Mouse (Mus musculus): ENCODE results near the gene Inf2.

Inf2 gene

GRCm38 (mm10) chr12:112626455-112626854, 37.9 kb downstream of the Inf2 start:
- WGBS = 85% methylated on average over 6 of the region's 6 CpGs

GRCm38 (mm10) chr12:112627097-112627881, 38.7 kb downstream of the Inf2 start:
- WGBS = 75% methylated on average over 7 of the region's 7 CpGs

DNA sequence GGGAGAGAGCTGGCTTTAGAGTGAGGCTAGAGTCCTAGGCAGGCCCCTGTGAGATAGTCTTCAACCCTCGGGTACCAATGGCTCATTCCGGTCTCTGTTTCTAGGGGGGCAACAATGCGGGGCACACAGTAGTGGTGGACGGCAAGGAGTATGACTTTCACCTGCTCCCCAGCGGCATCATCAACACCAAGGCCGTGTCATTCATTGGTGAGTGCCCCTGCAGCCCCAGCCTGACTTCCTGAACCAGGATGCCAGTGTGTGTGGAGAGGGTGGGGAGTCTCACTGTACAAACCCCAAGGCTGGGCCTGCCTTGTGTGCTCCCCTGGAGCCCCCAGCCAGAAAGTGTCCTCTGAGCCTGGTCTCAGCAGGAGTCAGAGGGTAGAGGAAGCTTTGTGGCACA, 39.6 kb downstream of the Inf2 start:
- WGBS = 83% methylated on average over 6 of the region's 6 CpGs

DNA sequence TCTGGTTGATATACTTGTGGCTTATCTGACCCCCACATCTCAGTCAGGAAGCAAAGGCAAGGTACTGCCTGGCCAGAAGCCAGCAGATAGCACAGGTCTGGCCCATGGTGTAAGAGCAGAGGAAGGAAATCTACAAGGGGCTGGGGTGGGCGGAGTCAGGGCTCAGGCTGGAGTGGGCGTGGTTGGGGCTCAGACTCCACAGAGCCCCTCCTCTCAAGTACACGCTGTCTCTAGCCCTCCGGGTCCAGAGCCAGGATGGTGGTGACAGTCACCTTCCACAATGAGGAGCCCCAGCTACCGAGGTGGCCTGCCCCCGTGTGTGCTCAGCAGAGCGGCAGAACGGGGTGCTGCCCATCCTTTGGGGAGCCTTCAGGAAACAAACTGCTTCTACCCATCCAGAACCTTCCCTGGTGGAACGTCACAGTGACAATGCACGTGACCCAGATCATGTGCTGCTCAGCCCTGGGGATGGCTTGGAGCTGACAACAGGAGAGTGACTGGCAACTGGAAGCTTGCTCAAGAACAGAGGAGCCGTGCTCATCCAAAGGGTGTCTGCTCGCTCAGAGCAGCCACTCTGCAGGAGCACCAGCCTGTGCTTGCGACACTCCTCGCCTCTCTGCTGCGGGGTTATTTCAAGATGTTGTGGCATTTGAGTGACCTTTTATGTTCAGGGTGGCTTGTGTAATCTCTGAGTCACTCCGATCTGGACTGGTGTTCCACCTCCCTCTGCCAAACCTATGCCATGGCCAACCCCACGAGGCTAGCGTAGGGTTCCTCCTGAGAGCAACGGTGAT, 40.5 kb downstream of the Inf2 start:
- 27% methylated on average over 19 of the region's 19 CpGs for WGBS

- WGBS = 96% methylated on average over 12 of the region's 12 CpGs
These were observed 41.4 kb downstream of the Inf2 start for GRCm38 (mm10) chr12:112630029-112630428.

DNA sequence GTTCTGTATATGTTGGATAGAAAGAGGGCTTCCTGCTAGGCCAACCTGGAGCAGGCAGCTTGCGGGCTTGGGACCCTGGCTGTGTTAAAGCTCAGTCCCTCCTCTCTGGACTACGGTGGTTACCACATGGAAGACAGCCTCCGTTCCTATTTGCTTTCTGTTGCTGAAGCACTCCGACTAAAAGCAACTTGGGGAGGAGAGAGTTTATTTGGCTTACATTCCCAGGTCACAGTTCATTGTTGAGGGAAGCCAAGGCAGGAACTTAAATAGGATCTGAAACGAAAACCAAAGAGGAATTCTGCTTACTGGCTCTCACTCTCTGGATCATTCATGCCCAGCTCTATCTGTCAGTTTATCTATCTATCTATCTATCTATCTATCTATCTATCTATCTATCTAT, 42.2 kb downstream of the Inf2 start:
- 81% methylated on average over 5 of the region's 5 CpGs for WGBS

- WGBS = 66% methylated on average over 1 of the region's 1 CpGs
These were observed 42.9 kb downstream of the Inf2 start for GRCm38 (mm10) chr12:112631472-112631871.

DNA sequence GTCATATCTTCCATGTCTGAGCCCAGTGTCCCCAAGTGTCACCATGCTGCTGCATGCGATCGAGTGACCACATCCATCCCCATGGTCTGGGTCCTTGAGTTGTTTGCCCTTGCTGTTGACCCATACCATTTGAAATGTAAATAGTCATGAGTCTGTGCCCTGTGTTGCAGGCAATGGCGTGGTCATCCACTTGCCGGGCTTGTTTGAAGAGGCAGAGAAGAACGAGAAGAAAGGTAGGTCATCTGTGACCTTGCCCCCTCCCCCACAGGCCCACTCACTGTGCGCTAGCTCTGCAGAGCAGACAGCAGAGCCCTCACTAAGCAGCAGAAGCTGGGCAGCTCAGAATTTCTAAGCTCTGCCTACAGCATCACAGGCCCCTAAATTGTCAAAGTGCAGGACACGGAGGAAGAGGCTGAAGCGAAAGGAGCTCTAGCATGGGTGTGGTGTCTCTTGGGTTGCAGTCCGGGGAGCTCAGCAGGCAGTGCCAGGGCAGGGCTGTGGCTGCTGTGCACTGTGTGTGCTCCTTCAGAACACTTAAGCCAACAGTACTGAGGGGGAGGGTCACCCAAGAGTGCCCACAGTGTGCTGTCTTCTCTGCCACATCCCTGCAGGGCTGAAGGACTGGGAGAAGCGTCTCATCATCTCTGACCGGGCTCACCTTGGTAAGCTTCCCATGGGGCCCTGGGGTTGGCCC, 43.6 kb downstream of the Inf2 start:
- 82% methylated on average over 11 of the region's 11 CpGs for WGBS

GRCm38 (mm10) chr12:112632907-112633306, 44.3 kb downstream of the Inf2 start:
- WGBS = 85% methylated on average over 5 of the region's 5 CpGs

GRCm38 (mm10) chr12:112633686-112634085, 45.1 kb downstream of the Inf2 start:
- 82% methylated on average over 9 of the region's 9 CpGs for WGBS

GRCm38 (mm10) chr12:112639526-112639925, 50.9 kb downstream of the Inf2 start:
- WGBS = 88% methylated on average over 10 of the region's 10 CpGs

GRCm38 (mm10) chr12:112643126-112643525, 54.5 kb downstream of the Inf2 start:
- 94% methylated on average over 6 of the region's 6 CpGs for WGBS

- WGBS = under 1% methylated on average over 46 of the region's 46 CpGs
These were observed 55.7 kb downstream of the Inf2 start, which contains the start of gene Siva1 for GRCm38 (mm10) chr12:112644180-112644854. TSS of gene Siva1 (plus strand) at chr12:112644679.

DNA sequence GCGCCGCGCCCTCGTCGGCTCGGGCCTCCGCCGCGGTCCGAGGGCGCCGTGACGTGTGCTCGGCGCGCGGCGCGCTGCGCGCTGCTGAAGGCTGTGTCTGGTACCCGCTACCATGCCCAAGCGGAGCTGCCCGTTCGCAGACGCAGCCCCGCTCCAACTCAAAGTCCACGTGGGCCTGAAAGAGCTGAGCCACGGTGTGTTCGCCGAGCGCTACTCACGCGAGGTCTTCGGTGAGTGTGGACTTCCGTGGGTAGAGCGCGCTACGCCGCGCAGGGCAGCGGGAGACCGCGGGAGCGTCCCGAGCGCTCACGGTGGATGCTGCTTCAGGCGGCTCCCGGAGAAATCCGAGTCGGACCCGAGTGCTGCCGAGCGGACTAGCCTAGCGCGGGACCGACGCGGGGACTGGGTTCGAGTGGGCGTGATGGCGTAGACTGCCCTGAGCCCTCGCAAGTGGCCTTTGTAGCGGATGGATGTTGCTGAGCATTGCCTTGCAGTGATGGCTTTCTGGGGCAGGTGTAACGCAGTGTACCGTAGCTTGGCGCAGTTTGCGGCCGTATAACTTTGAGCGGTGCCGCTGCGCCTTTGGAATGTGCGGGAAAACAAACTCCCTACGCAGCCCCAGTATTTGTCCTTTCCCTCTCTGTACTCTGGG, 56.4 kb downstream of the Inf2 start:
- under 1% methylated on average over 75 of the region's 75 CpGs for WGBS

GRCm38 (mm10) chr12:112646139-112646538, 57.6 kb downstream of the Inf2 start:
- 53% methylated on average over 6 of the region's 6 CpGs for WGBS

GRCm38 (mm10) chr12:112648081-112648480, 59.5 kb downstream of the Inf2 start:
- 74% methylated on average over 5 of the region's 5 CpGs for WGBS

GRCm38 (mm10) chr12:112651778-112652439, 63.3 kb downstream of the Inf2 start:
- WGBS = 56% methylated on average over 5 of the region's 5 CpGs

DNA sequence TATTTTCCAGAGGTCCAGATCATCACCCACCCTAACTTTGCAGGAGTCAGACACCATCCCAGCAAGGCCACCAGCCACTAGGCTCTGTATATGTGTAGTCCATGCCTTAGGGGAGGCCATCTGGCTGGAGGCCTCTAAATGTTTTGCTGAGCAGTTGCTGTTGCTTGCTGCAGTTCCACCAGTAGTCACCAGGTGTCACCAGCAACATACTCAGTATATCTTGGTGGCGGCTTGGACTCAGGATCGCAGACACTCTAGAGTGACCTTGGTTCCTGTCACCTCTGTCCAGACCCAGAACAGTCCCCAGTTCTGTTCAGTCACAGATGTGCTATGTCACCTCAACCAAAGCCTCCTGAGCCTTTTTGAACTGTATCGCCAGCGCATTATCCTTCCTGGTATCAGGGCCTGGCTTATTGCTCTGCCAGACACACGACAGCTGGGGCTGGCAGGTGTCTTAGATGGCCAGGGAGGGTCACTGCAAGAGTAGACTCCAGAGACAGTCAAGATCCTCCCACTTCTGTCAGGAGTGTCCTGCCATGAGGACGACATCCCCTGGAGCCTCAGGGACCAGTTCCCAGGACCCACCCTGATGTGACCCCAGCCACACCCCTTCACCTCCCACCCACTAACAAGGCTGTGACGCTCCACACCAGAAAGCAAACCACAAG, 64.7 kb downstream of the Inf2 start:
- WGBS = 44% methylated on average over 7 of the region's 7 CpGs

- 96% methylated on average over 5 of the region's 5 CpGs for WGBS
These were observed 65.5 kb downstream of the Inf2 start for GRCm38 (mm10) chr12:112654076-112654475.

GRCm38 (mm10) chr12:112658619-112659018, 70.0 kb downstream of the Inf2 start:
- 70% methylated on average over 7 of the region's 7 CpGs for WGBS

Measured in cerebral cortex, adult 2 months (tissue).